Mouse (Mus musculus) limb, embryonic 13.5 days (tissue): ENCODE measurements at regions not wholly inside any gene's neighbourhood (a gene's known extent, or its start where the extent isn't known, plus 50 kb on each side); places are given as distances from the start of the nearest gene placed in this dataset.

Experiments used
- ATAC-seq: fragments of 200-750 bp; cut with Nextera tagmentation; 2 replicates; pipeline ENCODE4 v1.8.0; 2017; ENCODE audit warnings: low read depth, moderate number of reproducible peaks, moderate TSS enrichment; ENCODE audit not compliant: low FRiP score
- H3K27ac ChIP-seq: fragments of 300-500 bp; sonication (generic); 2 replicates; pipeline ENCODE4 v1.5.1; 2015; ENCODE audit warnings: inconsistent platforms, mild to moderate bottlenecking, moderate library complexity
- H3K27me3 ChIP-seq: fragments of 300-500 bp; sonication (generic); 2 replicates; pipeline ENCODE4 v1.6.1; 2015; ENCODE audit warnings: mild to moderate bottlenecking, inconsistent platforms
- H3K36me3 ChIP-seq: fragments of 300-500 bp; sonication (generic); 2 replicates; pipeline ENCODE4 v1.6.1; 2015; ENCODE audit warnings: inconsistent platforms, mild to moderate bottlenecking, moderate library complexity
- H3K4me1 ChIP-seq: fragments of 300-500 bp; sonication (generic); 2 replicates; pipeline ENCODE4 v1.6.1; 2015; ENCODE audit warnings: inconsistent platforms
- H3K4me2 ChIP-seq: fragments of 300-500 bp; sonication (generic); replicated peaks from 2 replicates; pipeline ENCODE4 v1.6.1; 2015; ENCODE audit warnings: inconsistent platforms, mild to moderate bottlenecking, moderate library complexity
- H3K4me3 ChIP-seq: fragments of 300-500 bp; sonication (generic); 2 replicates; pipeline ENCODE4 v1.5.1; 2015; ENCODE audit warnings: moderate library complexity, mild to moderate bottlenecking, inconsistent platforms
- H3K9ac ChIP-seq: fragments of 300-500 bp; sonication (generic); 2 replicates; pipeline ENCODE4 v1.6.1; 2015; ENCODE audit warnings: mild to moderate bottlenecking, inconsistent platforms
- H3K9me3 ChIP-seq: fragments of 300-500 bp; sonication (generic); 2 replicates; pipeline ENCODE4 v1.6.1; 2016; ENCODE audit warnings: inconsistent platforms
- WGBS: fragments of 180-500 bp; shearing (Covaris S2); methylation state at CpG from one replicate; pipeline ENCODE4 v1.1.7; 2015; 5-methylcytosine and 5-hydroxymethylcytosine counted together

GRCm38 (mm10) chr6:16064691-16065090 is 344.2 kb downstream of the Mdfic start:
- Histone ChIP-seq H3K27ac (no peak overlapping the region), H3K9ac (no peak overlapping the region), H3K36me3 (no peaks in the 10 kb centered on the region), H3K27me3 (no peaks in the 10 kb centered on the region), H3K4me2 (no peak overlapping the region), H3K9me3 (no peaks in the 10 kb centered on the region), H3K4me3 (no peak overlapping the region), H3K4me1 (no peaks in the 10 kb centered on the region)
- no peak for ATAC-seq
- 89% methylated on average over 8 of the region's 8 CpGs for whole genome bisulfite sequencing

- Histone ChIP-seq H3K9ac (no peak overlapping the region), H3K27ac (no peak overlapping the region), H3K9me3 (no peaks in the 10 kb centered on the region), H3K4me2 (no peak overlapping the region), H3K4me1 (no peaks in the 10 kb centered on the region), H3K27me3 (no peaks in the 10 kb centered on the region), H3K36me3 (no peaks in the 10 kb centered on the region), H3K4me3 (no peak overlapping the region)
- 83% methylated on average over 5 of the region's 5 CpGs for WGBS
- ATAC-seq: no peak
Observed at GRCm38 (mm10) chr6:16065121-16065520, 344.7 kb downstream of the Mdfic start.

DNA sequence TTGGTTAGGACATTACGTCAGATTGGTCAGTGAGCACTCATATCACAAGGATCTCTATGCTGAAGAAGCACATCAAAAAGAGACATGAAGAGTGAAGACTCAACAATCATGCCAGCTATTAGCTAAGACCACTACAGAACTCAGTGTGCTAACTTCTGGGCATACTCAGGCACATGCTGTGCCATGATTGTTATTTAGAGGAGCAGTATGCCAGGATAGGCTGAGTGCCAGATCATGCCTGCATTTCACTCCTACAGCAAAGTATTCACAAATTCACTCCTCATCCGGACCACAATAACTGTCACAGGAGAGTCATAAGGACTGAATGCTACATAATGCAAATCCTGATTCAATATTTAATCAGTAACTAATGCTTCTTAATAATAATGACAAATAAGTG is 355.8 kb downstream of the Mdfic start:
- peaks cover 6% of the 10 kb centered on the region; the same call in 1 of the 2 replicates for H3K4me1 ChIP-seq
- ATAC-seq: no peak
- H3K27ac ChIP-seq: no peak overlapping the region
- no peaks in the 10 kb centered on the region for H3K36me3 ChIP-seq
- no peak overlapping the region for H3K4me3 ChIP-seq
- H3K9me3 ChIP-seq: no peaks in the 10 kb centered on the region
- H3K9ac ChIP-seq: no peak overlapping the region
- no peaks in the 10 kb centered on the region for H3K27me3 ChIP-seq
- no peak overlapping the region for H3K4me2 ChIP-seq
- whole genome bisulfite sequencing: 94% methylated on average over 2 of the region's 2 CpGs

DNA sequence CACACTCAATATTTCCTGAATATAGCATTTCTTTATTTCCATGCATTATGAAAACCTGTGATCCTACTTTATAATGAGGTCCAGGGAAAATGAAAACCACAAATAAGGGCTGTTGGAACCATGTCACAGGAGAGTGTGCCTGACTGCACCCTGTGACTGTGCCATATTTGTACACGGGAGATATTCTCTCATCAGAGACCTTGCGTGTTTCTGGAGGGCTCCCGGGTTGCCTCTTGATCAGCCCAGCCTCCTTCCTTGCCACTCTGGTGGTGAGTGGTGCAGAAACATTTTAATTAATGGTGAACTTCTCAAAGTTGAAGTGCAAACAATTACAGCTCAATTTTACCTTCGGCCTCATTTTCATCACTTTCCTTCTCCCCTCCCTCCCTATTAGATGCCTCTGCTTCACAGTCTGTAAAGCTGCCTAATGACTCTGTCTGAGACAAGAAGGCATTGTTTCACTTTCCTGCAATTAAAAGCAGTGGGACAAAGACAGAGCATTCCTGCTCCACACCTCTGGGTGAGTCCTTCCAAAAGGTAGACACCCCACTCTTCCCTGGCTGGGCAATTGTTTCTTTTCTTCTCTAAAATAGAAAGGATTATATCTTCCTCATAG is 356.8 kb downstream of the Mdfic start:
- Histone ChIP-seq H3K27ac (no peak overlapping the region; the same call in 1 of the 2 replicates), H3K4me3 (no peak overlapping the region), H3K9me3 (no peaks in the 10 kb centered on the region), H3K9ac (no peak overlapping the region), H3K36me3 (no peaks in the 10 kb centered on the region), H3K27me3 (no peaks in the 10 kb centered on the region), H3K4me2 (no peak overlapping the region), H3K4me1 (peaks cover 6% of the 10 kb centered on the region; the same call in 1 of the 2 replicates)
- ATAC-seq: no peak
- WGBS: 19% methylated on average over 4 of the region's 4 CpGs

GRCm38 (mm10) chr6:16077917-16078316 is 357.5 kb downstream of the Mdfic start:
- Histone ChIP-seq H3K36me3 (no peaks in the 10 kb centered on the region), H3K27me3 (no peaks in the 10 kb centered on the region), H3K9me3 (no peaks in the 10 kb centered on the region), H3K27ac (no peak overlapping the region), H3K4me2 (no peak overlapping the region), H3K4me1 (peaks cover 6% of the 10 kb centered on the region; the same call in 1 of the 2 replicates), H3K4me3 (no peak overlapping the region), H3K9ac (no peak overlapping the region)
- ATAC-seq: no peak

DNA sequence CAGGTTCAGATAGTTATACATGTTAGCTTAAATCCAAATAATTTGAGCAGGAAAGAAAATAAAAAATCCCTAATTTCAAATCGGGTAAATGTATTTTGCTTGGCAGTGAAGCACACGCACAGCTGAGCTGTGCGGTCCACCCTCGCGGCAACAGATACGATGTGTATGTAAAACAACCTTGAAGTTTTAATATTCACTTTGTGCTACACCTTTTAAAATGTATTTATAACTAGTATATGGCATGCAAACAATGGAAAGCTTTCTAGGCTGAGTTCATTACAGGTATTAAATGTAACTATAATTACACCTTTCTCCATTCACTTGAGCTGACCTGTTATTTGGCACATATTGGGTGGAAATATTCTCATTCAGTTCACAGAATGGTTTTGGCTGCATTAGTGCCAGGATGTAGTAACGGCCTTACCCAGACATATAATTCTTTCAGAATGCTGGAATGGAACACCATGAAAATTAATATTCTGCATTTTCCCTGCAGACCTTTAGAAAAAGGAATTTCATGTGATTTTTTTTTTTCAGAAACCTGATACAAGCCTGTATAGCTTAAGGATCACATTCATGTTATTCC is 366.6 kb downstream of the Mdfic start:
- Histone ChIP-seq H3K4me2 (no peak overlapping the region), H3K36me3 (no peaks in the 10 kb centered on the region), H3K9me3 (no peaks in the 10 kb centered on the region), H3K4me3 (no peak overlapping the region), H3K4me1 (0 out of 2 replicates have a peak, but pooled peaks cover 6% of the 10 kb centered on the region), H3K27ac (no peak overlapping the region), H3K27me3 (no peaks in the 10 kb centered on the region), H3K9ac (no peak overlapping the region)
- ATAC-seq: peak; percentile 80
- 66% methylated on average over 7 of the region's 7 CpGs for WGBS

DNA sequence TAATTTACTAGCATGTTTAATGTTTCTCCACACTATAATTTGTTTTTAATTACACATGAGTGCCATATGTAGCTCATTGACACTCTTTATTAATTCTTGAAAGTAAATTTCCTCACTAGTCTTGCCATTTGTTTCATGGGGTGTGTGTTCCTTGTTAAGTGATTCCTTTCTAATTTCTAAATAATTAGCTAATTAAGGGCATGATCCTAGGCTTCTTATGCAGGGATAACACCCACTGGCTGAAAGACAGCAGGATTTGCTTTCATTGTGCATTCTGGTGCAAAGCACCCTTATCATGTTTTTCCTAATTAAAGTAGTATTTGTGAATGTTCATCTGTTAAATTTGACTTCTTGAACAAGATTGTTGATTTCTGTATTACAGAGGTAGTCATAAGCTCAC is 378.3 kb downstream of the Mdfic start:
- H3K4me2 ChIP-seq: no peak overlapping the region
- H3K9ac ChIP-seq: no peak overlapping the region
- H3K9me3 ChIP-seq: no peaks in the 10 kb centered on the region
- H3K27ac ChIP-seq: no peak overlapping the region
- no peaks in the 10 kb centered on the region for H3K36me3 ChIP-seq
- H3K4me1 ChIP-seq: no peaks in the 10 kb centered on the region
- no peak for ATAC-seq
- no peaks in the 10 kb centered on the region for H3K27me3 ChIP-seq
- no peak overlapping the region for H3K4me3 ChIP-seq

GRCm38 (mm10) chr6:16141009-16141408 is 420.5 kb downstream of the Mdfic start:
- H3K4me3 ChIP-seq: no peak overlapping the region
- H3K4me2 ChIP-seq: no peak overlapping the region
- H3K27me3 ChIP-seq: no peaks in the 10 kb centered on the region
- no peaks in the 10 kb centered on the region for H3K36me3 ChIP-seq
- H3K9me3 ChIP-seq: no peaks in the 10 kb centered on the region
- WGBS: 10% methylated on average over 3 of the region's 3 CpGs
- no peak overlapping the region for H3K9ac ChIP-seq
- H3K27ac ChIP-seq: no peak overlapping the region
- ATAC-seq: no peak
- peaks cover 13% of the 10 kb centered on the region for H3K4me1 ChIP-seq

- H3K4me2 ChIP-seq: peak overlapping the region; percentile 40
Observed at GRCm38 (mm10) chr6:16144538-16144937, 424.1 kb downstream of the Mdfic start.

DNA sequence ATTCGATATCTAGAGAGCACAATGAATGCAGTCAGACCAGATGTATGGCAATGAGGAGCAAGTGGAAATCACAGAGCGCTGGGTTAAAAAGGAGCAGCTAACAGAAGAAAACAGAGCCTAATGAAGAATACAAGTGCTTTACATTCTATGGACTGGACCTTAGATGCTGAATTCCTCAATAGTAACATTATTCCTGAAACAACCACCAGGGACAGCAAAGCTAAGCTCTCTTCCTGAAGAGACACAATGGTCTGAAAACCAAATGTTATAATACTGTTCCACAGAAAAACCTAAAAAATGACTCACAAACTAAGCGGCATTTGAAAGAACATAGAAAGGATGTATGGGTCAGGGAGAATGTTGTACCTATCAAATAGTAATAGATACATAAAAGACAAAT is 430.1 kb downstream of the Mdfic start:
- 76% methylated on average over 3 of the region's 3 CpGs for WGBS
- Histone ChIP-seq H3K9me3 (no peaks in the 10 kb centered on the region), H3K27ac (no peak overlapping the region), H3K4me3 (no peak overlapping the region), H3K9ac (no peak overlapping the region), H3K4me1 (no peaks in the 10 kb centered on the region), H3K27me3 (no peaks in the 10 kb centered on the region), H3K4me2 (no peak overlapping the region), H3K36me3 (no peaks in the 10 kb centered on the region)
- no peak for ATAC-seq

More at GRCm38 (mm10) chr6:16144538-16144937, 424.1 kb downstream of the Mdfic start:
- H3K4me1 ChIP-seq: peaks cover 13% of the 10 kb centered on the region
- no peak overlapping the region for H3K4me3 ChIP-seq
- no peak overlapping the region for H3K27ac ChIP-seq
- WGBS: 10% methylated on average over 6 of the region's 6 CpGs
- H3K36me3 ChIP-seq: no peaks in the 10 kb centered on the region
- no peak overlapping the region for H3K9ac ChIP-seq
- H3K9me3 ChIP-seq: no peaks in the 10 kb centered on the region
- H3K27me3 ChIP-seq: no peaks in the 10 kb centered on the region
- ATAC-seq: peak; percentile 54; the same call in 1 of the 2 replicates

- no peak for ATAC-seq
- Histone ChIP-seq H3K9ac (no peak overlapping the region), H3K4me2 (no peak overlapping the region), H3K27me3 (no peaks in the 10 kb centered on the region), H3K36me3 (no peaks in the 10 kb centered on the region), H3K9me3 (no peaks in the 10 kb centered on the region), H3K4me3 (no peak overlapping the region), H3K4me1 (no peaks in the 10 kb centered on the region), H3K27ac (no peak overlapping the region)
Observed at GRCm38 (mm10) chr6:16151478-16151877, 431.0 kb downstream of the Mdfic start.

DNA sequence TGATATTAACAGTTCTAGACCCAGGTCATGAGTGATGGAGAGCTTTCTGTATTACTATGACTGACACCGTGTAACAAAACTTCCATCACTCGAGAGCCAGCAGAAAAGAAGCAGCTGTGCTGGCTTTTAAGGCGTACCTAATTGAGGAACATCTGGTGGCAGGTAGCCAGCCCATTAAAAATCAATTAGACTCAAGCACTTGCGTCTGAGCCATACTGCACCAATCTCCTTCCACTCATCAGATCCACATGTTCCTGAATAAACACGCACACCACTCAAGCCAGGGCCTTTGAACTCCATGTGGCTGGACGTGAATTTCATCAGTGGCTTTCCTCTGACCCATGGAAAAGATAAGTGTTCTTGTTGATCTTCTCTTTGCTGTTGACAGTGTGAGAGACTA is 432.2 kb downstream of the Mdfic start:
- Histone ChIP-seq H3K27ac (no peak overlapping the region), H3K4me1 (no peaks in the 10 kb centered on the region), H3K9ac (no peak overlapping the region), H3K4me2 (no peak overlapping the region), H3K4me3 (no peak overlapping the region), H3K27me3 (no peaks in the 10 kb centered on the region), H3K9me3 (no peaks in the 10 kb centered on the region), H3K36me3 (no peaks in the 10 kb centered on the region)
- 14% methylated on average over 6 of the region's 6 CpGs for WGBS
- no peak for ATAC-seq

- H3K36me3 ChIP-seq: no peaks in the 10 kb centered on the region
- no peaks in the 10 kb centered on the region for H3K27me3 ChIP-seq
- 76% methylated on average over 2 of the region's 2 CpGs for WGBS
- no peak overlapping the region for H3K4me2 ChIP-seq
- peak; percentile 32; the same call in 1 of the 2 replicates for ATAC-seq
- H3K27ac ChIP-seq: no peak overlapping the region
- H3K9me3 ChIP-seq: no peaks in the 10 kb centered on the region
- no peak overlapping the region for H3K4me3 ChIP-seq
- no peak overlapping the region for H3K9ac ChIP-seq
- no peaks in the 10 kb centered on the region for H3K4me1 ChIP-seq
Observed at GRCm38 (mm10) chr6:16165012-16165411, 444.6 kb downstream of the Mdfic start.
